Mouse (Mus musculus) MN1 (cell line): ENCODE results near the gene Reln.

ENCODE experiments used
- DNase-seq: peaks from one replicate; pipeline ENCODE4 v3.0.0-alpha.2; 2016; ENCODE audit warnings: low spot score

Reln gene

GRCm38 (mm10) chr5:22106811-22107485, 237.6 kb downstream of the Reln start:
- no peak for DNase-seq

- no peak for DNase-seq
Measured at GRCm38 (mm10) chr5:22094984-22095383, 249.5 kb downstream of the Reln start.

GRCm38 (mm10) chr5:22094043-22094442, 250.5 kb downstream of the Reln start:
- no peak for DNase-seq

- no peak for DNase-seq
Measured at GRCm38 (mm10) chr5:22093157-22093865, 251.2 kb downstream of the Reln start.

GRCm38 (mm10) chr5:22080468-22080986, 264.0 kb downstream of the Reln start:
- no peak for DNase-seq

GRCm38 (mm10) chr5:22074971-22075370, 269.5 kb downstream of the Reln start:
- no peak for DNase-seq

GRCm38 (mm10) chr5:22072591-22072990, 271.9 kb downstream of the Reln start:
- no peak for DNase-seq

GRCm38 (mm10) chr5:22059251-22059650, 285.3 kb downstream of the Reln start:
- DNase-seq: no peak

GRCm38 (mm10) chr5:22041825-22042224, 302.7 kb downstream of the Reln start:
- DNase-seq: no peak

- no peak for DNase-seq
Measured at GRCm38 (mm10) chr5:22039375-22040149, 304.9 kb downstream of the Reln start.

- DNase-seq: no peak
Measured at GRCm38 (mm10) chr5:22035201-22035600, 309.3 kb downstream of the Reln start.

- no peak for DNase-seq
Measured at GRCm38 (mm10) chr5:22033039-22033438, 311.5 kb downstream of the Reln start.

- no peak for DNase-seq
Measured at GRCm38 (mm10) chr5:22031653-22032052, 312.8 kb downstream of the Reln start.

GRCm38 (mm10) chr5:22028379-22028778, 316.1 kb downstream of the Reln start:
- no peak for DNase-seq

- DNase-seq: no peak
Measured at GRCm38 (mm10) chr5:22027240-22027875, 317.1 kb downstream of the Reln start.

GRCm38 (mm10) chr5:22025746-22026145, 318.8 kb downstream of the Reln start:
- no peak for DNase-seq

- no peak for DNase-seq
Measured at GRCm38 (mm10) chr5:22024108-22024507, 320.4 kb downstream of the Reln start.

- no peak for DNase-seq
Measured at GRCm38 (mm10) chr5:22017896-22018295, 326.6 kb downstream of the Reln start.

GRCm38 (mm10) chr5:22014459-22014858, 330.0 kb downstream of the Reln start:
- DNase-seq: no peak

GRCm38 (mm10) chr5:22009142-22009541, 335.4 kb downstream of the Reln start:
- no peak for DNase-seq

GRCm38 (mm10) chr5:22007304-22008059, 337.0 kb downstream of the Reln start:
- DNase-seq: no peak
